Mouse (Mus musculus) activated CD4-positive, CD25-positive, alpha-beta regulatory T cell, adult 4 months (primary cell): ENCODE measurements around the gene Ddx24. TPM values are rescaled to one million over a fixed set of nuclear protein-coding genes. Genes with fewer than 3 reads are reported as not detected.

ENCODE experiments used
- polyA plus RNA-seq, 2 experiments: library from polyadenylated mRNA; unstranded; fragments of 100-300 nt; shearing (Covaris generic); gene quantifications; one replicate each; pipeline ENCODE4 v1.2.1; 2017

Ddx24 gene
- polyA plus RNA-seq, 2 experiments from 2014 or later: 193 to 282 TPM

Other genes with a start within 250 kb of the Ddx24 start
- gene Prima1, start 183.7 kb downstream of the Ddx24 start, polyA plus RNA-seq: not detected
- not detected for gene Fam181a, start 114.9 kb downstream of the Ddx24 start, polyA plus RNA-seq
- gene Asb2, start 69.8 kb downstream of the Ddx24 start, polyA plus RNA-seq: 10 to 100 TPM; 14.2 to 37.7 TPM
- 1 to 10 TPM; 1.7 TPM for gene Otub2, start 37.1 kb downstream of the Ddx24 start, polyA plus RNA-seq
- 1 to 10 TPM in 1 of 2 experiments, not detected in 1; 1.1 TPM for gene 9330161L09Rik, start 18.0 kb downstream of the Ddx24 start, polyA plus RNA-seq
- 100 to 1,000 TPM; 252 to 334 TPM for gene Ifi27, start 8.4 kb upstream of the Ddx24 start, polyA plus RNA-seq
- 1,000 to 10,000 TPM; 1,686 to 1,965 TPM for gene Ifi27l2a, start 17.9 kb upstream of the Ddx24 start, polyA plus RNA-seq
- not detected for gene Ifi27l2b, start 31.4 kb upstream of the Ddx24 start, polyA plus RNA-seq
- gene Ppp4r4, start 106.5 kb upstream of the Ddx24 start, polyA plus RNA-seq: under 1 TPM in 1 of 2 experiments, not detected in 1; 0.17 TPM
- gene Serpina10, start 205.6 kb upstream of the Ddx24 start, polyA plus RNA-seq: not detected
- not detected for gene Serpina6, start 231.4 kb upstream of the Ddx24 start, polyA plus RNA-seq